Mouse (Mus musculus) layer of hippocampus, postnatal 10 days (tissue): ENCODE data around the gene Nudt17. TPM values are rescaled to one million over a fixed set of nuclear protein-coding genes. Genes with fewer than 3 reads are reported as not detected.
"Not testable (repeated sequence)": the region's sequence is repeated elsewhere in the genome, so short reads cannot be mapped to it uniquely, and the experiment has no call there.

Source experiments
- DNase-seq, 2 experiments: peaks; one replicate each; pipeline ENCODE4 v3.0.0; 2021; ENCODE audit warnings: low spot score in 2 of 2
- total RNA-seq, 2 experiments: library from RNA; stranded (reverse); gene quantifications; 2 replicates each; pipeline ENCODE4 v1.2.3; 2021

The Nudt17 gene
- total RNA-seq, 2 experiments from 2014 or later = 9.8 to 11.0 TPM

DNA sequence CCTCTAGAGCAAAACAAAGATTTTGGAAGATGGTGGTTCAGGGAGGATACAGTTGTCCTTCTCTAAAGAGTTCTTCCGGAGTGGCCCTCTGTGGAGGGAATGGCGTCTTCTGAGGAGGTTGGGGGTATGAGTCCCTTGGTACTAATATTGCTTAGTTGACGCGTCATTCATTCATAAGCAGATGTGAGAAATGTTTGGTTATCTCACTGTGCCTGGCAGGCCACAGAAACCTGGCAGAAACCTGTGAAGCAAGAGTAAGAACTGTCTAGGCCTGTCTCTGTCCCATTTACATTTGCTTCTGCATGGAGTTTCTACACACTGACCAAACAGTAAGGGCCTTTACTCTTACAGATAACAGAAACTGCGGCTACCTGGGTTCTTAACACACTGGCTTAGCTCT lies 36.8 kb downstream of the Nudt17 start:
- DNase-seq = no peak

DNA sequence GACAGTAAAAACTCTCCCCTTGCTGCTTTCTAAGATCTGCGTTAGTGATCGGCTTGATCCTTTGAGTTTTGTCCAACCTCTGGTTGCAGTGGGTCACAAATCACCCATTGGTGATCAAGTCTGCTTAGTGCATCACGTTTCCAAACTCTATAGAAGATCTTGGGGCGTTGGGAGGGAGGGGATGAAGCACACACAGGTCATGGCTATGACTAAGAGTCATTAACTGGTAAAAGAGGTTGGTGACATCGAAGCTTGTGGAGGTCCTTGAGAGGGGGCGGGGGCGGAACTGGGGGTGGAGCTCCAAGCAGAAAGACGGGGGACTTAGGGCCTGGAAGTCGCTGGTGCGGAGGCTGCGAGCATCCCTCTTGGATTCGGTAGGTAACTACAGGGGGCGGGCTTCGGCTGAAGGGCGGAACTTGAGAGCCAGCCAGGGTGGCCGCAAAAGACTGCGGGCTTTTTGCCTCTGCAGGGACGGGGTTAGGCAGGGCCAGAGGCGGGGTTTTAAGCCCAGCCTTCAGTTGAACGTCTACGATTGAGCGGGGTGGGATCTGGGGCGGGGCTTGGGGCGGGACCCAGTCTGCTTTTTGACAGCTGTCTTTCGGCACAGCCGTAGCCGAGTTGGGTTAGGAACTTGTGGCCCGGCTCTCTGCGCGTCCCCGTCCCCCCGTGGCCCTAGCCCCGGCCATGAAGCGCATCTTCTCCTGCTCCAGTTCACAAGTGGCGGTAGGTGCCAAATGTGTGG lies 38.5 kb downstream of the Nudt17 start, which contains the start of gene Ankrd35:
Gene Ankrd35 (plus strand): TSS at position 405 of the 742 bp plus-strand sequence.
- peak; percentile 66 to 76 for DNase-seq

DNA sequence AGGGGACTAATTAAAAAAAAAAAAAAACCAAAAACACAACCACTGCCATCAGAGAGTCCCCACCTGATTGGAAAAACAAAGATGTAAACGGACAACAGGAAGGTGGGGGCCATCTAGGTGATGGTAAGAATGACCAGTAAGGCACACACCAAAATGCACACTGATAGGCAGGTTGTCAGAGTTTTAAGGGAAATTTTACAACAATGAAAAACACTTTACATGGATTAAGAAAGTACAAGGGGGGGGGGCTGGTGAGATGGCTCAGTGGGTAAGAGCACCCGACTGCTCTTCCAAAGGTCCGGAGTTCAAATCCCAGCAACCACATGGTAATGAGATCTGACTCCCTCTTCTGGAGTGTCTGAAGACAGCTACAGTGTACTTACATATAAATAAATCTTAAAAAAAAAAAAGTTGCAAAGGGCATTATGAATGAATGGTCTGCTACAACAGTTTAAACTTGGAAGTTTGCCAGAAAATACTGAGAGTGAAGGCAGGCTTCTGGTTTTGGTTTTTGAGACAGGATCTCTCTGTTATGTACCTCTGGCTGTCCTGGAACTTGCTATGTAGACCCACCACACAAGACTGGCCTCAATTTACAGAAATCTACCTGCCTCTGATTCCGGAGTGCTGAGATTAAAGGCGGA lies 39.8 kb downstream of the Nudt17 start:
- DNase-seq = no peak

DNA sequence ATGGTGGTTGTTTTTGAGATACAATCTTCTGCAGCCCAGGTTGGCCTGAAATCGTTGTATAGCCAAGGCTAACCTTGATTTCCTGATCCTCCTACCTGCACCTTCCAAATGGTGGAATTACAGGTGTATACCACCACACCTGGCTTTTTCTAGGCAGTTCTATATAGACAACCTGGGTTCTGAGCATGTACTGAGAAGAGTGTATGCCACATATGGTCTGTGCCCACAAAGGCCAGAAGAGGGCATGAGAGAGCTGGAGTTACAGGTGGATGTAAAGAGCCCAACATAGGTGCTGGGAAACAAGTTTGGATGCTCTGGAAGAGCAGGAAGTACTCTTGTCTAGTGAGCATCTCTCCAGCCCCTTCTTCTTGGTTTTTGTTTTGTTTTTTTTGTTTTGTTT lies 41.0 kb downstream of the Nudt17 start:
- DNase-seq = no peak

DNA sequence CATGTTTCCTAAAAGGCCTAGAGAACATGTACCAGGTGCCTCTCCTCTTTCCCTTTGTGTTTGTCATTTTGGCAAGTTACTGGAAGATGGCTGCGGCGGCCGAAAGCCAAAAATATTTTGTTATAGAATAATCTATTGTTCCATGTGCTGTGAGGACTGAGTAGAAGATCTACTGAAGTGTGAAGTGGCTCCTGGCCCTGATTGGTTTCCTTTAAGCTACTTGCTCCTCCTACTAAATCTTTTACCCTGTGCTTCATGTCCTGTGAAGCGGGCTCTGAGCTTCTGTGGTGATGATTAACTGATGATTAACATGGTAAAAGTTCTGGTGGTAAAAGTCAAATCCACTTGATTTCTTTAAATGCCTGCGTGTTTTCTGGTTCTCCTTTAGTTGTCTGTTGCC lies 41.4 kb downstream of the Nudt17 start:
- DNase-seq = no peak

DNA sequence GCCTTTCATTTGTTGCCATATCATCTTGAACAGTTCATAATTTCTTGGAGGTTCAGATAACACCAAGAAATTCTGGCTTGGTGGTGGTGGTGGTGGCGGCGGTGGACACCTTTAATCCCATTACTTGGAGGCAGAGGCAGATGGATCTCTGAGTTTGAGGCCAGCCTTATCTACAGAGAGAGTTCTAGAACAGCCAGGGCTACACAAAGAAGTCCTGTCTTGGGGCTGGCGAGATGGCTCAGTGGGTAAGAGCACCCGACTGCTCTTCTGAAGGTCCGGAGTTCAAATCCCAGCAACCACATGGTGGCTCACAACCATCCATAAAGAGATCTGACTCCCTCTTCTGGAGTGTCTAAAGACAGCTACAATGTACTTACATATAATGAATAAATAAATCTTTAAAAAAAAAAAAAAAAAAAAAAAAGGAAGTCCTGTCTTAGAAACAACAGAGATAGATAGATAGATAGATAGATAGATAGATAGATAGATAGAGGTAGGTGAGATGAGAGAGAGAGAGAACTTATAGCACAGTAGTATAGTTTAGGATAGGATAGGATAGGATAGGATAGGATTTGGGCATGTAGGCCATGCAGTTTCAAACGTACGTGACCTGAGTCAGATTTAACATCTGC lies 42.5 kb downstream of the Nudt17 start:
- DNase-seq = not testable (repeated sequence)

DNA sequence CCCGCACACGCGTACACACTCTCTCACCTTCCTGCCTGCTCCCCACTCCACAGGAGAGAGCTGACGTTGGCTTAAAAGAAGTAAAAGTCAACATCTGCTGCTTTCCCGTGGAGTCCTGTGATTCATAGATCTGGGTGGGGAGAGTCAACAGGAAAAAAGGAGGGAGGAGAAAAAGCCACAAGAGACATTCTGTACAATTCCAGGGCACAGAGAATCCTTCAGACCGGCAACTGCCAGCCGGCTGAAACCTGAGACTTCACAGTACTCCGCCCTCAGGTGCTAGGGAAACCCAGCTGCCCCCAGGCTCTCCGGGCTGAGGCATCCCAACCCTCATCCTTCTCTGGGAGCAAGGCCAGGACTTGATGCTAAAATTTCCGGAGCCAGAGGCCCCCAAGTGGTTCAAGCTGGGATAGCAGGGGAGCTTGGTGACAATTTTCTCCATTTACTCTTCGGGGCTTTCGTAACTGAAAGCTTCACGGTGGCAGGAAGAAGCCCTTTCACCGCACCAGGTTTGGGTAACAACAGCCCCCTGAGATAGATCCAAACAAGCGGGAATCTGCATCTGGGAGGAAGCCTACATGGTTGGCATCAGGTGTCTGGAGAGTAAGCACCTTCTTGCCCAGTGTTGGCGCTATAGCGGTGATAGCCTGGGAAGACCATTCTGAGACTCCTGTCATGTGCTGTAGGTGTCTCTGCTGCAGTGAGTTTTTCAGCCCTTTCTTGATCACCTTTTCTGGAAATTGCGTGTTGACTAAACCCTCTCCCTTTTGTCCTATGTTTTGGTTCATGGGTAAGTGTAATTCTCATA lies 44.7 kb downstream of the Nudt17 start:
- peak; percentile 93 to 94 for DNase-seq

DNA sequence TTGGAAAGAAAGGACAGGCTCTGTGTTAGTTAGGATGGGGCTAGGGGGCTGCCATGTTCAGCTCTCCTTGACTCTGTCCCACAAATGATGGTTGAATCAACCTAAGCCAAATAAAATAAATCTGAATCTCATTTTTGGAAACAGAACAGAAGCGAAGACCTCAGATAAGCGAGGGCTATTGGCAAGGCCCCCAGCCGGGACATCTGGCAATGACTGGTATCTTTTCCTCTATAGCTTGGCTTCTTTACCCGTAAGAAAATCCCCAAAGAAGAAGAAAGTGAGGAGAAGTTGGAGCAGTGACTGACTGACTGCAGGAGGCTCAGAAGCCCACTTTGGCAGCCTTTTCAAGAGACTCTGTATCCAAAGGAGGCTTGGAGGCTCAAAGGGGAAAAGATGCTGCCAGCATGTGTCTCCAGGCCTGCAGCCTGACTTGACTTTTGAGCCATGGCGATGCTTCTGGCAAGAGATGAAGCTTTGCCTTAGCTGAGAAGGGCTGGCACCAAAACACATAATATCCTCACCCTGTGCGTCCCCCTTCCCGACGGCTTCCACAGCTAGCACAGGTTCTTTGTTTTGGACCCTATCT lies 45.5 kb downstream of the Nudt17 start:
- no peak for DNase-seq

DNA sequence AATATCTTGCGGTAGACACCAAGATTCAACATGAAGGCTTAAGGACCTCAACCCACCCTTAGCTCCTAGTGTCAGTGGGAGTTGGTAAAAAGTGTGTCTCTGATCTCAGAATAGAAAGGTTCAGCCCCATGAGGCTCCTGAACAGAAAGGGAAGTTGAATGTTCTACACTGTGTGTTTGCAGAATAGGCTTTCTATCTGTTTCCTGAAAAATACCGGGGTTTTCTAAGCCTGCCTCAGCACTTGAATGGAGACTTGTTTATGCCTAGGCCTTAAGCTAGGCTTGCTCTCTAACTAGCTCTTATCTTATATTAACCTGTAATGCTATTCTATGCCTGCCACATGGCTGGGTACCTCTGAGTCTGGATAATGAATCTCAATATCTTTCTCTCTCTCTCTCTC lies 47.5 kb downstream of the Nudt17 start:
- DNase-seq = no peak

Other genes with a start within 250 kb of the Nudt17 start
- gene Hfe2, start 183.4 kb downstream of the Nudt17 start, total RNA-seq = under 1 TPM; 0.41 to 0.49 TPM
- 10 to 100 TPM; 36.5 to 46.1 TPM for gene Txnip, start 150.6 kb downstream of the Nudt17 start, total RNA-seq
- not detected for gene Gm16253, start 131.6 kb downstream of the Nudt17 start, total RNA-seq
- gene Polr3gl, start 114.4 kb downstream of the Nudt17 start, total RNA-seq = 10 to 100 TPM; 27.5 to 28.6 TPM
- 10 to 100 TPM; 41.3 to 45.5 TPM for gene Ankrd34a, start 111.9 kb downstream of the Nudt17 start, total RNA-seq
- 10 to 100 TPM; 40.8 to 44.5 TPM for gene Lix1l, start 107.4 kb downstream of the Nudt17 start, total RNA-seq
- gene Rbm8a, start 78.6 kb downstream of the Nudt17 start, total RNA-seq = 10 to 100 TPM; 69.9 to 75.6 TPM
- gene Pex11b, start 73.2 kb downstream of the Nudt17 start, total RNA-seq = 10 to 100 TPM; 43.2 to 50.3 TPM
- under 1 TPM; 0.25 to 0.34 TPM for gene Gm42957, start 73.1 kb downstream of the Nudt17 start, total RNA-seq
- gene Itga10, start 63.0 kb downstream of the Nudt17 start, total RNA-seq = 1 to 10 TPM; 1.4 to 1.8 TPM
- gene Ankrd35, start 38.4 kb downstream of the Nudt17 start, total RNA-seq = 1 to 10 TPM; 6.9 to 7.4 TPM
- gene Pias3, start 12.2 kb downstream of the Nudt17 start, total RNA-seq = 10 to 100 TPM; 25.6 to 31.7 TPM
- 10 to 100 TPM; 26.4 to 28.1 TPM for gene Polr3c, start 19.1 kb upstream of the Nudt17 start, total RNA-seq
- gene Rnf115, start 19.1 kb upstream of the Nudt17 start, total RNA-seq = 10 to 100 TPM; 46.3 to 56.3 TPM
- gene Pdzk1, start 120.7 kb upstream of the Nudt17 start, total RNA-seq = under 1 TPM; 0.14 to 0.25 TPM
- not detected for gene Cd160, start 120.8 kb upstream of the Nudt17 start, total RNA-seq
- 1 to 10 TPM; 1.9 to 2.1 TPM for gene Gja5, start 196.1 kb upstream of the Nudt17 start, total RNA-seq
- gene Gpr89, start 196.8 kb upstream of the Nudt17 start, total RNA-seq = 10 to 100 TPM; 33.8 to 45.6 TPM
- gene Gja8, start 217.5 kb upstream of the Nudt17 start, total RNA-seq = not detected